11 mouse cellular contexts compared by ENCODE assay signal in the genomic region with DNA sequence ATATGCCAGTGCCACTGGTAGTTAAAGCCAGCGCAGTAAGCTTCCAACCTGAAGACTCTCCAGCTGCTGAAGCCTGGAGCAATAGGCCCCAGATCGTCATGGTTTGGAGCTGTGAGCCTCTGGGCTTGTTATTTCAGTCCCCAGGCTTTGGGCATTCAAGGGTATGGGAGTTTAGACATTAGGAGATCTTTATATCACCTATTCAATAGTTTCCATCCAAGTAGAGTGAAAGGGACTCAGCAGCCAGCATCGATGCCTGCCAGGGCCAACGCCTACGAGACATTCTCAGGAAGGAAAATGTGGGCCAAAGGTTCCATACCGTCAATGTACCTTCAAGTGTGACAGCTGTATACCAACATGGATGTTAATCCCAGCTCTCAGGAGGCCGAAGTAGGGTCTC.
"Had no signal": no experiment of that assay in that cellular context is flagged by ENCODE, and none has a peak within 500 bp of the region (broad histone marks: within the 10 kb centered on the region; RNA-seq: fewer than 3 reads in every experiment).

No protein-coding gene starts in this region.

- H3K27me3 ChIP-seq: midbrain, embryonic 13.5 days; midbrain, embryonic 15.5 days; neural tube, embryonic 12.5 days; stomach, embryonic 15.5 days had no signal

- ATAC-seq: midbrain, embryonic 13.5 days; midbrain, embryonic 15.5 days had no signal

- H3K4me3 ChIP-seq: midbrain, embryonic 10.5 days; midbrain, embryonic 13.5 days; midbrain, embryonic 15.5 days; neural tube, embryonic 12.5 days; stomach, embryonic 15.5 days had no signal

- H3K27ac ChIP-seq: liver, embryonic 14.5 days; midbrain, embryonic 10.5 days; midbrain, embryonic 13.5 days; midbrain, embryonic 15.5 days; neural tube, embryonic 12.5 days; stomach, embryonic 15.5 days had no signal

- DNase-seq: lung, adult 18-20 months; lung, embryonic 14.5 days; lung, postnatal 10 days; lung, postnatal 4 days; right cerebral cortex, postnatal 14 days had no signal

- H3K4me1 ChIP-seq: neural tube, embryonic 12.5 days had no signal

- H3K9me3 ChIP-seq: midbrain, embryonic 10.5 days; midbrain, embryonic 13.5 days; midbrain, embryonic 15.5 days; neural tube, embryonic 12.5 days; stomach, embryonic 15.5 days had no signal

- H3K4me2 ChIP-seq: lung, embryonic 14.5 days; midbrain, embryonic 13.5 days; midbrain, embryonic 15.5 days; neural tube, embryonic 12.5 days; stomach, embryonic 15.5 days had no signal

- H3K9ac ChIP-seq: liver, embryonic 14.5 days; lung, embryonic 14.5 days; midbrain, embryonic 13.5 days; midbrain, embryonic 15.5 days; neural tube, embryonic 12.5 days; stomach, embryonic 15.5 days had no signal

- H3K36me3 ChIP-seq: midbrain, embryonic 10.5 days; midbrain, embryonic 13.5 days; midbrain, embryonic 15.5 days; neural tube, embryonic 12.5 days; stomach, embryonic 15.5 days had no signal
